22 mouse cellular contexts compared by ENCODE assay signal in the genomic region with DNA sequence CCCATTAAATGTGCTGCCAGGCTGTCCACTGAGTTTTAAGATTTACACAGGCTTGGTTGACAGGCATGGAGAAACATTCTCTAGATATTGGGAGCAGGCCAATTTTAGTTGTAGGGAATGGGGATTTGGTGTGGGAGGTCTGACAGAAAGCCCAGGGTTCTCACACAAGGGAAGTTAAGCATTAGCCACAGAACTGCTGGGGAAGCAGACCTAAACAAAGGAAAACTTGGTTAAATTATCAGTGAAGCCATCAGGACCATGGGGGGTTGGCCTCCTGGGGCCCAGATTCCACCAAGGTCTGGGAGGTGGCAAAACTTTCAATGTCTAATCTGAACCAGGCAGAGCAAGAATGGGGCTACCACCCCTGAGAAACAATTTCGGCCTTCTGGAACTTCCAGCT. TPM values are rescaled to one million over a fixed set of nuclear protein-coding genes. Genes with fewer than 3 reads are reported as not detected.
A peak's percentile ranks its signal among the peaks of the same experiment; 100 is the strongest.
DNase-seq lines count a peak whose midpoint lies in the region; ATAC-seq lines count a peak whose summit lies in the region.
"Had no signal": no experiment of that assay in that cellular context is flagged by ENCODE, and none has a peak within 500 bp of the region (broad histone marks: within the 10 kb centered on the region; RNA-seq: fewer than 3 reads in every experiment).

No protein-coding gene starts in this region.

- peak; percentile 86 for ATAC-seq in kidney, embryonic 15.5 days (replicated peaks; ENCODE audit: low FRiP score)
- ATAC-seq in forebrain, embryonic 14.5 days = no peak
- ATAC-seq: forebrain, postnatal 0 days; hindbrain, embryonic 16.5 days; intestine, postnatal 0 days had no signal

- peak; percentile 23 for DNase-seq in NIH3T3 (ENCODE audit: low read depth)
- DNase-seq in fibroblast of lung, adult 2 months (ENCODE audit: low read depth) = peak; percentile 91
- peak; percentile 51 to 69 for DNase-seq in kidney, postnatal 4 days
- DNase-seq in layer of hippocampus, postnatal 10 days (ENCODE audit: low spot score in 2 of 2) = no peak
- no peak for DNase-seq in right cerebral cortex, postnatal 25 days
- DNase-seq in forebrain, embryonic 14.5 days (ENCODE audit: low spot score) = no peak
- DNase-seq: cerebellum, adult 9-11 months; forebrain, postnatal 0 days; gastrocnemius, postnatal 36 days; heart, postnatal 4 days; spleen, adult 18-20 months had no signal

- H3K9ac ChIP-seq in kidney, embryonic 15.5 days = no peak overlapping the region
- H3K9ac ChIP-seq in forebrain, embryonic 14.5 days (ENCODE audit: low read length) = no peak overlapping the region
- H3K9ac ChIP-seq: embryonic facial prominence, embryonic 12.5 days; forebrain, postnatal 0 days; heart, embryonic 15.5 days; limb, embryonic 15.5 days; liver, embryonic 15.5 days; neural tube, embryonic 12.5 days had no signal

- H3K27me3 ChIP-seq in kidney, embryonic 15.5 days = no peaks in the 10 kb centered on the region
- no peaks in the 10 kb centered on the region for H3K27me3 ChIP-seq in forebrain, embryonic 14.5 days (replicated peaks; ENCODE audit: control insufficient read depth, insufficient read depth, low read length)
- H3K27me3 ChIP-seq: embryonic facial prominence, embryonic 12.5 days; heart, embryonic 15.5 days; limb, embryonic 15.5 days; liver, embryonic 15.5 days; neural tube, embryonic 12.5 days had no signal

- H3K4me1 ChIP-seq in kidney, embryonic 15.5 days = peaks cover 16% of the 10 kb centered on the region; the same call in 1 of the 2 replicates
- H3K4me1 ChIP-seq in forebrain, embryonic 14.5 days (ENCODE audit: control insufficient read depth, insufficient read depth, low read length) = no peaks in the 10 kb centered on the region
- H3K4me1 ChIP-seq: embryonic facial prominence, embryonic 12.5 days; limb, embryonic 15.5 days; liver, embryonic 15.5 days; midbrain, embryonic 10.5 days; neural tube, embryonic 12.5 days had no signal

- no peak overlapping the region for H3K4me3 ChIP-seq in kidney, embryonic 15.5 days (replicated peaks)
- no peak overlapping the region for H3K4me3 ChIP-seq in forebrain, embryonic 14.5 days (ENCODE audit: low read depth, low read length)
- H3K4me3 ChIP-seq: embryonic facial prominence, embryonic 12.5 days; heart, embryonic 15.5 days; limb, embryonic 15.5 days; liver, embryonic 15.5 days; midbrain, embryonic 10.5 days; neural tube, embryonic 12.5 days had no signal

- no peaks in the 10 kb centered on the region for H3K9me3 ChIP-seq in kidney, embryonic 15.5 days (replicated peaks)
- no peaks in the 10 kb centered on the region for H3K9me3 ChIP-seq in forebrain, embryonic 14.5 days (replicated peaks; ENCODE audit: control insufficient read depth, low read length)
- H3K9me3 ChIP-seq: embryonic facial prominence, embryonic 12.5 days; heart, embryonic 15.5 days; limb, embryonic 15.5 days; liver, embryonic 15.5 days; midbrain, embryonic 10.5 days; neural tube, embryonic 12.5 days had no signal

- H3K27ac ChIP-seq in kidney, embryonic 15.5 days = peak overlapping the region; percentile 83
- no peak overlapping the region for H3K27ac ChIP-seq in forebrain, embryonic 14.5 days (ENCODE audit: low read depth, low read length)
- H3K27ac ChIP-seq: embryonic facial prominence, embryonic 12.5 days; heart, embryonic 15.5 days; limb, embryonic 15.5 days; liver, embryonic 15.5 days; macrophage; midbrain, embryonic 10.5 days; neural tube, embryonic 12.5 days had no signal

- no peaks in the 10 kb centered on the region for H3K36me3 ChIP-seq in kidney, embryonic 15.5 days
- H3K36me3 ChIP-seq in forebrain, embryonic 14.5 days (ENCODE audit: control insufficient read depth, insufficient read depth, low read length) = no peaks in the 10 kb centered on the region
- H3K36me3 ChIP-seq: embryonic facial prominence, embryonic 12.5 days; heart, embryonic 15.5 days; limb, embryonic 15.5 days; liver, embryonic 15.5 days; midbrain, embryonic 10.5 days; neural tube, embryonic 12.5 days had no signal

- 70% methylated on average over 1 of the region's 1 CpGs for WGBS in kidney, embryonic 15.5 days
- 94% methylated on average over 1 of the region's 1 CpGs for WGBS in forebrain, embryonic 14.5 days

- no peak overlapping the region for H3K4me2 ChIP-seq in kidney, embryonic 15.5 days
- H3K4me2 ChIP-seq in forebrain, embryonic 14.5 days (ENCODE audit: low read length) = no peak overlapping the region
- H3K4me2 ChIP-seq: embryonic facial prominence, embryonic 12.5 days; heart, embryonic 15.5 days; limb, embryonic 15.5 days; liver, embryonic 15.5 days; neural tube, embryonic 12.5 days had no signal

RNA-seq across cellular contexts. Expression of gene Adamts16, which starts 38.8 kb away (rescaled TPM):
- 14.5 and 15.2 TPM in 2 replicates for polyA plus RNA-seq in kidney, embryonic 15.5 days (2015; fragmentation: Nextera tagmentation; extraction: Ambion mirVana)
- total RNA-seq in layer of hippocampus, postnatal 10 days (2021) = 10 to 100 TPM in 1 of 2 experiments, 1 to 10 TPM in 1; 6.3 to 10.9 TPM
- polyA plus RNA-seq in forebrain, embryonic 14.5 days (2014; fragmentation: Nextera tagmentation; extraction: Ambion mirVana) = 0.39 and 0.68 TPM in 2 replicates
- total RNA-seq: heart, adult 8-10 months had no signal
- polyA plus RNA-seq: macrophage had no signal

Comparison
In these comparisons a context has a peak if more than half of its experiments do, and no peak if none do; other contexts are left out.
1. DNase-seq: peak in NIH3T3 (single experiment), fibroblast of lung, adult 2 months (single experiment) and kidney, postnatal 4 days (2 of 2); none in layer of hippocampus, postnatal 10 days (0 of 2), right cerebral cortex, postnatal 25 days (single experiment) and forebrain, embryonic 14.5 days (single experiment).